Mouse (Mus musculus): ENCODE results near the gene Gm11639.

The Gm11639 gene

DNA sequence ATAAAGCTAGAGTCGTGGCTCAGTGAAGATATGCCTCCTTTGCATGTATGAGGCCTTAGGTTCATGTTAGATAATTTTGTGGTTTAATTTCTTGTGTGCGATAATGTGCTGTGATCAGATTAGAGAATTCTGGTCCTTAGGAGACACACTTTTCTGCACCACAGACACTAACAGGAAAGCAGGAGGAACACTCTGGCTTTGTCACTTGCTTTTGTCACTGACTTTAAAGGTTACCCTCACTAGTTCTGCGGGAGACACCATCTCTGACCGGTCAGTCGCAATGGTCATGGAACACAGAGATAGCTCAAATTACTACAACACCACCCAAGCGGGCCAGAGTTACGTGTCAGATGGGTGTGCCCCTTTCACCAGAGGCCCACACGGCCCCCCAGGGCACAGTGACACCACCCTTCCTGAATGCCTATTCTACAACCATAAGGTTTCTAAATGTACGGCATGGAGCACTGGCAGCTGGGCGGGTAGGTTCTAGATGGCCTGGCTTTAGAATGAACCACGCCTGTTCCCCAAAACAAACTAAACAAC lies 466.9 kb downstream of the Gm11639 start:
- in situ Hi-C loops (cut with MboI, MseI): no loop called here

DNA sequence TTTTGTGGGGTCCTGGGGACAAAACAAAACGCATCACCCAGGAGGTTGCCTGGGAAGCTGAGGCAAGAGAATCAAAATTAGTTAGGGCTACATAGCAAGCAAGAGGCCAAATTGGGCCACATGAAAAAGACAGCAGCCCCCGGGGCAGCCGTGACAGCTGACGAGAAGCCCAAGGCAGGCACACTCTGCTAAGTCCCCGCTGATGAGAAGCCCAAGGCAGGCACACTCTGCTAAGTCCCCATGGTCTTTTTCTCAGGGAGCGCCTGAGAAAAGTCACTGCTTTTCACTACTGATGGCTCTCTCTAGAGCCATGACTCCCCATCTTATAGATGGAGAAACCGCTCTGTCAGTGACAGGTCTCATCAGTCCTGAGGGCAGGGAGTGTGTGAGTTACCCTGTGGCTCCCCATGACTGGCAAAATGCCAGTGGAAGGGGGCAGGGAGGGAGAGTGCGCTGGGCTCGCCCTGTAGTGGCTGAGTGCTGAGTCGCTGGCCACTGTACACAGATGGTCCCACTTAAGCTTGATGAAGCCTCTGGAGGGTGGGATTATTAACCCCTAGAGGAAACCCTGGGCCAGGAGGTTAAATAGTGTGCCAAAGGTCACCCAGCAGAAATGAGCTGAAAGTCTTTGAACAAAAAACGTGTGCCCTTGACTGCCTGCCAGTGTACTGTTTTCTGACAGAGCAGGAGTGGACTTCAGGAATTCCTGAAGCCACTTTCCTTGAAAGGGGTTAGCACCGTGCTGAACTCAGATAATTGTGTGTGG lies 467.7 kb downstream of the Gm11639 start:
- in situ Hi-C loops (cut with MboI, MseI): no loop called here

DNA sequence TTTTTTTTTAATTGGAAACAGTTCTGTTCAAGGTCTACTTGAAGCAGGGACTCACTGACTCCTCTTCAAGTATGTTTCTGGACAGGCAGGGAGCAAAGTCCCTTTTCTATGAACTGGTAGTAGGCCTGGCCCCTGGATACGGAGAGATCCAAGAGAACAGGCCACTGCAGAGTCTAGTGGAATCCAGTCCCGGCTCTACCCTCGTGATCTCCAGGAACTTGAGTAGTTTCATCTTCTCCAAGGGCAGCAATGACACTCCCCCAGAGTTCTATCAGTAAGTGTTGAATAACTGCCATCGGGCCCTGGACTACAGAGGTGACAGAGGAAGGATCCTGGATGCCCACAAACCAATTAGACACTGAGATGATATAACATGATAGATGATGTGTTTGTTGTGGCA lies 470.4 kb downstream of the Gm11639 start:
- in situ Hi-C loops (cut with MboI, MseI): no loop called here

DNA sequence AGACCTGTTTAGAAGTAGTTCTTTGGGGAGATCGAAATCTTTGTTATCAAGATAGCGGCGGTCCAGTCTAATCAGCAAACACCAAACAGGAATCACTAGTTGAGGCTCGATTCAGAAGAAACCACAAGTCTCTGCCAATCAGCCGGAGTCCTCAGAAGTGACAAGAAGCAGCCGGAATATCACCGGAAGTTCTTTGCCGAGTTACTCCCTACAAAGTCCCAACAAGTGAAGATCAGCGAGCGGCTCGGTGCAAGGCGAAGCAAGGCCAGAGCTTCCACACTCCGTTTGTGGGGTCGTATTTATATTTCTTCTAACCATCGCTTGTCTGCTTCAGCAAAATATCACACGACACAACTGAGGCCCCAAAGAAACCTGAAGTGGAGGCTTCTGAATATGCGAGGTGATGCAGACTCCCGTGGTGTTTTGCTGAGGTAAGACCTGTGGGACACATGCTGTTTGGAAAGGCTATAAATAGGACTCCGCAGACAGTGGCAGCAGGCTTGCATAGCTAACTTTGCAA lies 471.3 kb downstream of the Gm11639 start:
- in situ Hi-C loops (cut with MboI, MseI): no loop called here

DNA sequence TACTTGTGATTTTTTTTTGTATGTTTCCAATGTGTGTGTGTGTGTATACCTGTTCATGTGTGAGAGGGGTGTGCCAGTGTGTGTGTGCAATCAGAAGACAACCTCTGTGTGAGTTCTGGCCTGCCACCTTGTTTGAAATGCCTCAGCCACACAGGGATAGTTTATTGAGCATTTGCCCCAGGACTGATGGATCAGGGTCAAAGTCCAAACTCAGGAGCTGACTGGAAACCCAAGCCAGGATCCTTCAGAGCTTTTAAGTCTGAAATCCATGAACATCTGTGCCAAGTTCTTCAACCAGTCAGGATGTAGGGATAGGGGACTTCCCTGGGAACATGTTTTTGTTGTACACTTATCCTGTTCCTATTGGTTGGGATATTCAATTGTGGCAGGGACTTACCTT lies 472.5 kb downstream of the Gm11639 start:
- in situ Hi-C loops (cut with MboI, MseI): no loop called here

DNA sequence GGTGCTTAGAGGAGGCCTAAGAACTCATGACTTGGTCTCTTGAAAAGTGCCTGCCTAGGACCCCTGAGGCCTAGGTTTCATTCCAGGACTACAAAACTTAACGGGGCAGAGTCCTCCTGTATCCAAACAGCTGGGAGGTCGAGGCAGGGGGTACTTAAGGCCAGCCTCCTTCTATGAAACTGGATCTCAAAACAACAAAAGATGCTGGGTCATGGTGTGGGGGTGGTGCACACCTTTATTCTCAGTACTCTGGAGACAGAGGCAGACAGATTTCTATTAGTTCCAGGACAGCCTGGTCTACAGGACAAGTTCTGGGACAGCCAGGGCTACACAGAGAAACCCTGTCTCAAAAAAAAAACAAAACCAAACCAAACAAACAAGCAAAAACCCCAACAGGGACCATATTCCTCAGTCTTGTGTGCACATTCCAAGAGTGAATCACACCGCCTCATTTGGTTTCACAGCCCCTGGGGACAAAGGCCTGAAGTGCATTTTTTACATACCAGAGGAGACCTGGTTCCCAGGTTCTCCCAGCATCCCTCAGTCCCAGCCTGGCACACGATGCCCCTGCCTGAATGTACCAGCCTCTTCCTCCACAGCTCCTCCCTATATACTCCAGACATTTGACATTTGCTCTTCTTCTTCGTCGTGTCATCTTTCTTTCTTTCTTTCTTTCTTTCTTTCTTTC lies 474.3 kb downstream of the Gm11639 start:
- in situ Hi-C loops (cut with MboI, MseI): no loop called here

DNA sequence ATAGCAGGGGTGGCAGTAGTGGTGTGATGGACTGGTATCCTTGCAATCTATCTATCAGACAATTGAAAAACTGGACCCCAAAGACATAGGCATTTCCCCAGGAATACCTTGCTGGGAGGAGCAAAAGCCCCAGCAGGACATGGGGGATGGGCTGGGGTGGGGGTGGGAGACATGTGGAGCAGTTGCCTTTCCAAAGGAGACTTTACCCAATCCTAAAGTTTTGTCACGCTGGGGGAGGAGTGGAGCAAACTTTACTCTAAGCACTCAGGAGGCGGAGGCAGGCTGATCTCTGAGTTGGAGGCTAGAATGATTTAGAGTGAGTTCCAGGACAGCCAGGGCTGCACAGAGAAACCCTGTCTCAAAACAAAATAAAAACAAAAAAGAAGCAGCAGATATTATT lies 475.9 kb downstream of the Gm11639 start:
- in situ Hi-C loops (cut with MboI, MseI): no loop called here

DNA sequence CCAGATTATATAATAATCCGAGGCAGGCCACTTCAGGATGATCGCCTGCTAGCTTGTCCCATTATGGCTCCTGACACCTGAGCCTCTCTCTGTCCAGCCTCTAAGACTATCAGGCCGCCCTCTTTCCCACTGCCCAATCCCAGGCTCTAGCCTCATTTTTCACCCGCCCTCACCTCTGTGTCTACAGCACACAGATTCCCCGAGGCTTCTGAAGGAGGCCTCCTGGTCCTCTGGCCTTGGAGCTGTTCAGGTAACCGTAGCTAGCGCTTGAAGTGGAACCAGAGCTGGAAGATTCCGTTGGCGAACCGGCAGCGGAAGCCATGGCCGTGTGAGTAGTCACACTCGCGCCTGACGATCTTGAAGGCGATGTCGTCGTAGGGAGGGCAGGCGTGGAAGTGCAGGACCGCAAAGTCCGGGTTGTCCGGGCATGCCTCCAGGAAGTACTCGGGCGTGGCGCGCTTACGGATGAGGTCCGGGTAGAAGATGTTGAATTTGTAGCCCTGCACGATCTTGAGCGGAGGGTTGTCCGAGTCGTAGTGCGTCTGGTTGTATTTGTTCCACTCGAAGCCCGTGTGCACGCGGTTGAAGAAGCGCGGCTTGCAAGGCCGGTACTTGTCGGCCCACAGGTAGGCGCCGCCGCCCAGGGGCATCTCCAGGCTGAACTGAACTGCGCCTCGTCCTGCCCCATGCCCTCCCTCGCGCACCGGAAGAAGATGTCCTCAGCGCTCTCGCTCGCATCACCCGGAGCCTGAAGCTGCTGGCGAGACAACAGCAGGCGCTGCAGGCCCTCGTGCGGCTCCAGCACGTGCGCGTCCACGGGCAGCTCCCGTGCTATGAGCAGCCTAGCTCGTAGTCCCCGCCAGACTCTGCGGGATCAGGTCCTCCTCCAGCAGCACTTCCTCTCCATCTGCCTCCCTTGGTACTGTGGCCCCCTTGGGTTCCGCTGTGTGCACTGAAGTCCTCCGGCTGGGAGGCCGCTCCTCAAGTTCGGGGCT lies 479.3 kb downstream of the Gm11639 start:
- in situ Hi-C loops (cut with MboI, MseI): no loop called here

DNA sequence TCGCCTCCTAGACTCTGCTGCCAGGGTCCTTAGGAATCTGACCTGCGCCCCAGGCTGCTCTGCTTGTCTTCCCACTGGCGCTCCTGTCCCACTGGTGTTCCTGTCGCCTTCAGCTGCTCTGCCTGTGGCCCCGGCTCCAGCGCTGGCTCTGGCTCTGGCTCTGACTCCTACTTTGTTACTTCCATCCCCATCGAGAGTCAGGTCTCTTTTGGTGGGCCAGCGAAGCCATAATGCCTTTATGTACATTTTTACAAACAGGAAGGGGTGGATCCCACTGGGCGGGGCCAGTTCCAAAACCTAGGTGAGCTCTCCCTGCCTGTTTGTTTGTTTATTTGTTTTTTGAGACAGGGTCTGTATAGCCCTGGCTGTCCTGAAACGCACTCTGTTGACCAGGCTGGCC lies 481.3 kb downstream of the Gm11639 start:
- in situ Hi-C loops (cut with MboI, MseI): no loop called here

All from regulatory T cell (primary cell).